Mouse (Mus musculus) adrenal gland, adult 8-10 months (tissue): ENCODE data around the gene Cyp4a10. TPM values are rescaled to one million over a fixed set of nuclear protein-coding genes. Genes with fewer than 3 reads are reported as not detected.
"Not testable (repeated sequence)": the region's sequence is repeated elsewhere in the genome, so short reads cannot be mapped to it uniquely, and the experiment has no call there.

Source experiments
- DNase-seq: peaks from one replicate; pipeline ENCODE4 v3.0.0; 2022
- total RNA-seq, 4 experiments: library from RNA; stranded (reverse); gene quantifications; 2 replicates each; pipeline ENCODE4 v1.2.4; 2022

The Cyp4a10 gene
- under 1 TPM; 0.26 to 0.71 (median 0.56) TPM for total RNA-seq

DNA sequence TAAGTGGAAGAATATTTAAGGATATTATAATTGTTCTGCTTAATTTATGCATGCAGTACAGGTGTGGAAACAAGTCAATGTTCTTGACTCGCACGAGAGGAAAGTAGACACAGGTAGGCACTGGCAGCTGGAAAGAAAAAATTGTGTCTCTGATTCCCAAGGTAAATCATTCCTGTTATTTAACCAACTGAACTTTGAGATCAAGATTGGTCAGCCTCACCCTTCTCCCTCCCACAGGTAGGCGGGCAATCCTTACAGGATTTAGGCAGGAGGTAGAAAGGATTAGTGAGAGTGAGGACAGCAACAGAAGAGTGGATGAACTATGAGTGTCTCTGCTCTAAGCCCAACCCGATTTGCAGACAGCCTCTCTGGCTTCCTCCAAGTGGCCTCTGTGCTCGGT, at the start of gene Cyp4a10:
Cyp4a10 (plus strand) TSS at position 265 of the 400 bp plus-strand sequence.
- not testable (repeated sequence) for DNase-seq

DNA sequence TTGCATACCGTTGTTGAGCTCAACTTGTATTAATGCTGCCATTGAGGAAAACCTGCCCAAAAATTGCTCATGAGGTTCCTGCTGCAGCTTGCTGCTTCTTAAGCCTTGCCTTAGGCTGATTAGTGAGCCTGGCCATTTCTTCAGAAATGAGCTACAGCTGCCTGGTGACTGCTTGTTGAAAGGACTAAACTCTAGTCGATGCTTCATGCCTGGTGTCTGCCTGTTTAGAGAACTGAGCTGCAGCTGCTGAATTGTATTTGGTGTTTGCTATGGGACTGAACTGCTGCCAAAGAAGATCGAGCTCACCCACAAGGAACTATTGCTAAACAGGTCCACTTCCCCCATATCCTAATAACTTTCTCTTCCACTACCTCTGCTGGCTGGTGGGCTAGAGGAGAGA, 44.5 kb upstream of the Cyp4a10 start:
- not testable (repeated sequence) for DNase-seq

DNA sequence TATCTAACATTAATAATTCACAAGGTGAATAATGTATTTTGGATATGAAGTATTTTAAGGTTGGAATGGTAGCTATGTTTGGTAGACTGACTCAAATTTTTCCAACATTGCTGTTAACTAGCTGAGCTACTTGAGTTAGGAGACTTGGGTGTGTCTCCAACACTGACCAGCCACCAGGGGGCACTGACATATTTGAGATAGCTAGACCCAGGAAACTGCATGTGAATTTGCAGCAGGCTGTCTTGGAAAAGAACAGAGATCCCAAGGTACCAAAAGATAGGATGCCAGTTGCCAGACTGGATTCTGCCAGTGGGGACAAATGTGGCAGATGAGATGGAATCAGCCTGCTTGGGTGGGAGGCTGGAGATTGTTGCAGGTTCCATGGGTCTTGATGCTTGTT, 42.0 kb upstream of the Cyp4a10 start:
- peak; percentile 5 for DNase-seq

DNA sequence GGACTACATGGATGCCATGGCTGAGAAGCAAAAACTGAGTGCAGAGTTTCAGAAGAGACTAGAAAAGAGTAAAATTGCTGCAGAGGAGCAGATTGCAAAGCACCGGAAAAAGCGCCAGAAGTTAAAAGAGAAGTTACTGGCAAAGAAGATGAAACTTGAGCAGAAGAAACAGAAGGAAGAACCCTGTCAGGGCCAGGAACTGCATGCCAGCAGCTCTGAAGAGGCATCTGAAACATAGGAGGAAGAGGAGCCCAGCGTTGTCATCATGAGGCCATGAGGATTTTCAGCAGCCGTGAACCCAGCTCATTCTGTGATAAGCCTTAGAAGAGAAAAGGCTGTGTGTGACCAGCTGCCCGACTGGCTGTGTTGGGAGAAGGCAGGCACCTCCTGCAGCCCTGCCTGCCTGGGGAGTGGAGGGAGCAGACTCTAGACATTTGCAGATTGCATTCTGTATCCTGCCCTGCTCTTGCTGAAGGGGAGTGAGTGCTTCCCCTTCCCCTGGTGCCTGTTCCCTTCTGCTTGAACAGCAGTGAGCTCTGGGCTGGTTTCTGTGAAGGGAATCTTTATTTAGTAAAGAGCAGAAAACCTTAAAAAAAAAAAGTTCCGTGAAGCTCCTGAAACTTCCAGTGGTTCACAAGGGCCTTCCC, 36.9 kb upstream of the Cyp4a10 start:
- DNase-seq = no peak

DNA sequence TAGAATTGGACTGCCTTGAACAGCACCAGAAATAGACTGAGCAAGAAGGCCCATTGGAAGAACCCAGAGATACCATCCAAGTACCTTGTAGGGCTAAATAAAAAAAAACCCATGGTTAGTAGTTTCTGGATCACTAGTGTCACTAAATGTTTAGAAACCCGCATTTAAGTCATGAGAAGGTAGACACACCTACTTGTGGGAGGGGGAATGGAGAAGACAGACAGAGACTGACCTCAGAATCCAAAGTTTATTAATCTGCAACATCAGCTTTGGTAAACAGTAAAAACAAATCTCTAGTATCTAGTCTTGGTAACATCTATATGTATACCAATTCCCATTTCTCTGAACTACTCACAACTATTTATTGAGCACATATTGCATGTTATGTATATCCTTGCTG, 22.1 kb upstream of the Cyp4a10 start, which contains the start of gene Cyp4a14:
Cyp4a14 (minus strand) TSS at position 142 of the 400 bp plus-strand sequence.
- DNase-seq = no peak

DNA sequence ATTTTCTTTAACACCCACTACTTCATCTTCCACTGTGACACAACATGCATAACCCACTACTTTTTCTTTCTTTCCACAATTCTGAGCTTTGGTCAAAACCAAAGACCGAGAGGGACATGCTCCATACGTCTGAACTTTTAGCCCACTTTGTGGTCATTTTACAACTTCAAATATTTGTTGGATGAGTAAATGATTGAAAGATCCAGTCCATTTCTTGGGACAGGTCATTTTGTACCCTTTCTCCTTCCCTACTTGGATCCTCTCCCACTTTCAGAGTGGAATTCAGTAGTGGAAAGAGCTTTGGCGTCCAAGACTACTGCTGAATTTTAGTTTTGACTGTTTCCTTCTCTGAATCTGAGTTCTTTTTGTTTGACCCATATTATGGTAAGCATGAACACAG, 20.6 kb upstream of the Cyp4a10 start:
- DNase-seq = no peak

DNA sequence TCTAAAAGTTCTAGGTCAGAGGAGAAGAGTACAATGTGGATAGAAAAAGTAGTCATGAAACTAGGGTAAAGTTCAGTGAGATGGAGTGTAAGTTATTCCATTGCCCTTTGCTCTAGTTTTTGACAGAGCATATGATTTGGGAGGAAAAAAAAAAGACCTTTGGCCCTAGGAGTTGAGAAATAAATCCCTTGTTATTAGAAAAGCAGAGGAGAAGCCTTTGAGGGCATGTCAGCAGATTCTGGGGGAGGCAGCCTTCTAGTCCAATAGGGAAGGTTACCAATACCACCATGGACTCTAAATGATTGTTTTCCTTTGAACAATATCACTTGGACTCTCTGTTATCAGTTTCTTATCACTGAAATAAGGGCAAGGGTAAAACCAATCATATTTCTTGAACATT, 4.1 kb upstream of the Cyp4a10 start:
- not testable (repeated sequence) for DNase-seq

DNA sequence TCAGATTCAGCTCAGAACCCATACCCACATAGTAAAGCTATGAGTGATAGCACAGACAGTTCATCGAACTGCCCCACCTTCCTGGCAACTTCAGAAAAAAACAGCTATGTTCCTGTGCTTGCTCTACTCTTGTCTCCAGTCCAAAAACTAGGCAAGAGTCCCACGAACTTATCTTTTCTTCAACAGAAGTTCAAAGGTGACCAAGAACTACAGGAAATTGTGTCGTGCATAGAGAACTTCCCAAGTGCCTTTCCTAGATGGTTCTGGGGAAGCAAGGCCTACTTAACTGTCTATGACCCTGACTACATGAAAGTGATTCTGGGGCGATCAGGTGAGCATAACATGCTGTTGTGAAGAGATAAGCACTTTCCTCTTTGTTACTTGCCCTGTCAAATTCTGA, 1.4 kb downstream of the Cyp4a10 start:
- DNase-seq = no peak

DNA sequence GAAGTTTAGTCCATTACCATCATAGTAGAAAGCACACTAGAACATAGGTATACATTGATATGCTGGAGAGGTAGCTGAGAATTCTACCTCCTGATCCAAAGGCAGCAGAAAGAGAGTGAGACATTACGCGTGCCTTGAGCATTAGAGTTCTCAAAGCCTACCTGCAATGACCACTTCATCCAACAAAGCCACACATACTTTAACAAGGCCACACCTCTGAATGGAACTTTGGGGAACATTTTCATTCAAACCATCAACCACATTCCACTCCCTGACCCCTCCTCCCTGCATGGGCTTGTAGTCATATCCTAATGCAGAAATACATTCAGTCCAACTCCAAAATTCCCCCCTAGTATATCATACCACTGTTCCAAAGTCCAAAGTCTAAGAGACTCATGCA, 3.7 kb downstream of the Cyp4a10 start:
- DNase-seq = no peak

DNA sequence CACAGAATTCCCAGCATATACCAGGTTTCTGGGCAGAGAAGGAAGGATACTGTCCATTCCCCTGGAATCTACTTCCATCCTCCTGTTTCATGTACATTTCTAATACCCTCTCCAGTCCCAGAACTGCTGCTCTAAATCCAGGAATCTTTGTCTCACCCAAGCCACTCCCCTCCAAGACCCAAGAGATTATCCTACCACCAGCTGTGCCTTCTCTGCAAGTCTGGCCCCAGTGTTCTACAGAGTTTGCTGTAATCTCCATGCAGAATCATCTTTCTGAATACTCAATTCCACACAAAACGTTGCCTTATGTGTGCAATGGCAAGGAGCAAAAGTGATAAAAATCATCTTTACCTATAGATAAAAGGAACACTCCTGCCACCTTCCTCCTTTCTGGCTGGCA, 27.0 kb downstream of the Cyp4a10 start:
- no peak for DNase-seq

DNA sequence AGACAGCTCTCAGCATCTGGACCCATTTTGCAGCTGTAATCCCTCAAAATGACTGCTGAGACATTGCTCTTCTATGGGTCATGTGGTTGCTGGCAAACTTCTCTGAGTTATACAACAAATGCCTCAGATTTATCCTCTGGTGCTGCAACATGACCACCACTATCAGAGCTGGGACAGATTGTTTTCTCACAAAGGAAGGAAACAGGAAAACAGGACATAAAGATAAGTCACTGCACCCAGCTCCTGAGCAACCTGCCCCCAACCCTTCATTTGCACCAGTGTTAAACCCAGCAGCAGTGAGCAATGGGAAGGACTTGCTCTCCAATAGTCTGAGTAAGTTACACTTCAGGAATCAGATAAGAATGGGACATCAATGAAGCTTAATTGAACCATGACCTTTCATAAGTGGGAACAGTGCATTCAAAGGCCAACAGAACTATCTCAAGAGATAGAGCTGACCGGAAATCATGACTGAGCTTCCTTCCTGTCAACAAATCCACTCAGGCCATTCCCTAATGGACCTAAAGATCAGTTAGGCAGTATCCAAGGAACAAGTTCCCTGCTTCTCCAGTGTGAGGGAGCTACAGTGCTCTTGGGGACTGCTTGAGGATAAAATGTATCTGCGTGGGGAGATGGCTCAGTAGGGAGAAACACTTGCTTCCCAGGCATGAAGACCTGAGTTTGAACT, 28.2 kb downstream of the Cyp4a10 start:
- peak; percentile 1 for DNase-seq

DNA sequence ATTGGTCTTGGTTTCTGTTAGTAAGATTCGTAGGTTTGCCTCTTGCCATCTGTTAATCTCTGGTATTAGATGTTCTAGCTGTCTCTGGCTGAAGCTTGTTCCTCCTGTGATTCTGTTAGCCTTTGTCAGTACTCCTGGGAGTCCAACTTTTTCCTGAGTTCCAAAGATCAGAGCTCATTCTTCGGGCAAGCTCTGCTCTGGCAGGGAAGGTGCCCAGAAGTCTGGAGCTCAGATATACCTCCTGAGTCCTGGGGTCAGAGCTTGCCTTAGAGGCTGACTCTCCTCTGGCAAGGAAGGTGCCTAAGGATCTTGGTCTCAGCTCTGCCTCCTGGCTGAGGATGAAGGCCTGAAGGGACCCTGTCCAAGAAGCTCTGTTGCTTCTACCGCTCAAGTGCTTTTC, 34.7 kb downstream of the Cyp4a10 start:
- no peak for DNase-seq

DNA sequence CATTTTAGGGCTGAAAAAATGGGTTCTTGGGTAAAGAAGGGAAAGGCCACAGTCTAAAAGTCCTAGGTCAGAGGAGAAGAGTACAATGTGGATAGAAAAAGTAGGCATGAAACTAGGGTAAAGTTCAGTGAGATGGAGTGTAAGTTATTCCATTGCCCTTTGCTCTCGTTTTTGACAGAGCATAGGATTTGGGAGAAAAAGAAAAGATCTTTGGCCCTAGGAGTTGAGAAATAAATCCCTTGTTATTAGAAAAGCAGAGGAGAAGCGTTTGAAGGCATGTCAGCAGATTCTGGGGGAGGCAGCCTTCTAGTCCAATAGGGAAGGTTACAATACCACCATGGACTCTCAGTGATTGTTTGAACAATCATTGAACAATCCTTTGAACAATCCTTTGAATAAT, 37.4 kb downstream of the Cyp4a10 start:
- DNase-seq = no peak

DNA sequence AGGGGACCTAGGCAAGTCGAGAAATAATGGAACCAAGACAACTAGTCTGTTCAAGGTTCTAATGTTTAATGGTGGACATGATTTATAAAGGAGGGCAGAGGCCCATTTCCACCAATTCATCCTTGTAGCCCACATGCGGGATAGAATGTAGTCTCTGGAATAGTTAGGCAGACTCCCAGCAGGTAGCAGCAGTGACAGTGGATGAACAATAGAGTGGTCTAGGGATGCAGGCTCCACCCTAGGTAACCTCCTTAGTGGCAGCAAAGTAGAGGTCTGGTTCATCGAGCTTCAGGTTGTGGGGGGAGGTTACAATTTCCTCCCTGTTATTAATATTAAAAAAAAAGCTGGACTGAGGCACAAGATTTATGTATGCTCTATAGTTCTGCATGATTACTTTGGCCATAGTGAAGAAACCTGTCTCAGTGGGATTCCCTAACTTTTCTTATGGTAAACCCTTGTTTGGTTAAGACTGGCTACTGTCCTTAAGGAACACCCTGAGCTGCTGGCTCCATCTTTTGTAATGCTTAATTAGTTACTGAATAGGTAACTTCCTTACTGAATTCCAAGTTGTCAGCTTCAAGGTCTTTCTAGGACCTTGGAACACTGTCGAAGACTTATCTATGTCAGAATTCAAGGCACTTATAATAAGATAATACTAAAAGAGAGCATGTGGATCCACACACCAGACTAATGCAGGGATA, 39.9 kb downstream of the Cyp4a10 start:
- DNase-seq = no peak

DNA sequence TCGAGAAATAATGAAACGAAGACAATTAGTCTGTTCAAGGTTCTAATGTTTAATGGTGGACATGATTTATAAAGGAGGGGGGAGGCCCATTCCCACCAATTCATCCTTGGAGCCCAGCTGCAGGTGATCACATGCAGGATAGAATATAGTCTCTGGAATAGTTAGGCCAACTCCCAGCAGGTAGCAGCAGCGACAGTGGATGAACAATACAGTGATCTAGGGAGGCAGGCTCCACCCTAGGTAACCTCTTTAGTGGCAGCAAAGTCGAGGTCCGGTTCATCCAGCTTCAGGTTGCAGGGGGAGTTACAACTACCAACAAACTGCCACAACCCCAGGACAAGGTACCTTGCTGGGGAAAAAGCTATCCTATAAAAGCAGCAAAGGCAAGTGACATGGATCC, 43.2 kb downstream of the Cyp4a10 start:
- DNase-seq = not testable (repeated sequence)

DNA sequence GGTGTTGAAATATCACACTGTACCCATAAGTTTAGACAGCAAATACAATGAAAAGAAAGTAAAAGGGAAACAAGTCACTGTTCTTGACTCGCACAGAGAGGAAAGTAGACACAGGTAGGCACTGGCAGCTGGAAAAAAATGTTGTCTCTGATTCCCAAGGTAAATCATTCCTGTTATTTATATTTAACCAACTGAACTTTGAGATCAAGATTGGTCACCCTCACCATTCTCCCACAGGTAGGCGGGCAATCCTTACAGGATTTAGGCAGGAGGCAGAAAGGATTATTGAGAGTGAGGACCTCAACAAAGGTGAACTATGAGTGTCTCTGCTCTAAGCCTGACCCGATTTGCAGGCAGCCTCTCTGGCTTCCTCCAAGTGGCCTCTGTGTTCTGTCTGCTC, 45.3 kb downstream of the Cyp4a10 start, which contains the start of gene Cyp4a31:
Cyp4a31 (plus strand) TSS at position 249 of the 400 bp plus-strand sequence.
- DNase-seq = no peak

DNA sequence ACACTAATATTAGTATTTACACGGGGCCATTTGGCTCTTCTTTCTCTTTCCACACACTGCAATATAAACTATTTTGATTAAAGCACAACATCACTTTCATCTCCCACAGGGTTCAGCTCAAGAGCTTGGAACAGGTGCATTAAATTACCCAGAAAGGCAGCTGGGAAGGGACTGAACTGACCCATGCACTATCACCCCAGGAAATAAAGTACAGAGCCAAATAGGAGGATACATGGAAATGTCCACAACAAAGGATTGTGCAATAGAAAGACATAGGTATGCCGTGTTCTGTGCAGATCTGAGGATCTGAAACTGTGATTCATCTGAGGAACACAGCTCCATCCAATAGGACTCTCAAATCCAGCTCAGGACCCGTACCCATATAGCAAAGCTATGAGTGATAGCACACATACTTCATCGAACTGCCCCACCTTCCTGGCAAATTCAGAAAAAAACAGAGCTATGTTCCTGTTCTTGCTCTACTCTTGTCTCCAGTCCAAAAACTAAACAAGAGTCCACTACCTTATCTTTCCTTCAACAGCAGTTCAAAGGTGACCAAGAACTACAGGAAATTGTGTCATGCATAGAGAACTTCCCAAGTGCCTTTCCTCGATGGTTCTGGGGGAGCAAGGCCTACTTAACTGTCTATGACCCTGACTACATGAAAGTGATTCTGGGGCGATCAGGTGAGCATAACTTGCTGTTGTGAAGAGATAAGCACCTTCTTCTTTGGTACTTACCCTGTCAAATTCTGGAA, 46.6 kb downstream of the Cyp4a10 start:
- not testable (repeated sequence) for DNase-seq

DNA sequence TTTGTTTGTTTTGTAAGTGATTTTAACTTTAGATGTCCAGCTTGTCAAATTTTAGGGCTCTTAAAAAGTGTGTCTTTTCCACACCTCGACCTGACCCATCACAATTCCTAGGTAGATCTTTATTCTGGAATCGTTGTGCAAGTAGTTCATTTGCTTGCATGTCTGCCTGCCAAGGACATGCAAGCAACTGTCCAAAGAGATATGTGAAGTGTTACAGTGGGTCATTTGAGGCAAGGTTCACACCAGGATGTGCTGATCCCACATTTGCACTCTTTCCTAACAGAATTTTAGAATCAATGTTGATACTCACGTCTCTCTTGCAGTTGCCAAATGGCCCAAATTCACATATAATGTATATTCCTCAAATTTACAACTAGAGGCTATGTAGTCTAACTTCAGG, 57.2 kb downstream of the Cyp4a10 start:
- DNase-seq = no peak

DNA sequence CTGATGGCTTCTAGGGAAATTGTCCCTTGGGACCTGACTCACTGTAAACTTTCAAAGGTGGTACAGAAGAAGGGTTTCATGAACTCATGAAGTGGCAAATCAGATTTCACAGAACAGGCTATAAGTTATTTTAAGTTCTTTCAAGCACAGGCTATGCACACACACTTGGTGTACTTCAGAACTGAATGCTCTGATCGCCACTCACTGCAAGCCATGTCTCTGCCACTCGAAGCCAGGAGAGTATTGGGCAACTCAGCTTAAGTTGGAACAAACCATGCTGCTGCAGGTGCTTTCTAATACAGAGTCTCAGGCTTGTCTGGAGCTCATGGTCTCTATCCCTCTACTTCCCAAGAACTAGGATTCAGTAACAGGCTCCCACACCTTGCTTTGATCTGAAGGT, 57.7 kb downstream of the Cyp4a10 start:
- DNase-seq = no peak

DNA sequence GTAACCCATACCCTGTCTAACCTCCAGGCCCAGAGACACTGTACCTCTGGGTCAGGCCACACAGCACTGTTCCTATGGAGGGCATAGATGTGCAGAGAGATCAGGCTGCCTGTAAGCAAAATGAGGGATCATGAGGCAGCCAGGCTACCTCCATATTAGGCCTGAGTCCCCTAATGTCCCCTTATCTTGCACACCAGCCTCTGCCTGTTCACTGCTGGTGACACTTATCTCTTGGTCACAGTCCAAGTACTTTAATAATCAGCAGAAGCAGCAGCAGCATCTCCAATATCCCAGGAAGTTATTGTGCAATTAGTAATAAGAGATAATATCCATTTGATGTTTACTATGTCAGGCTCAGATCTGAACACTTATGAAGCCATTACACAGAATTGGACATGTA, 65.0 kb downstream of the Cyp4a10 start:
- no peak for DNase-seq
